Mouse (Mus musculus): Measurements from ENCODE around the gene Nrsn1.
"Not testable (repeated sequence)": the region's sequence is repeated elsewhere in the genome, so short reads cannot be mapped to it uniquely, and the experiment has no call there.

Nrsn1 gene

GRCm38 (mm10) chr13:25270402-25270801, at the start of gene Nrsn1:
TSS of gene Nrsn1 (minus strand) at chr13:25270502.
- CTCF ChIA-PET, result not testable (repeated sequence)

- CTCF ChIA-PET, result interaction anchor here (0.6 kb wide), 2 partner anchors 25 to 31 kb away, joined by 3 to 5 read pairs; no protein-coding TSS in a partner anchor
Observed at GRCm38 (mm10) chr13:25312059-25312458, 41.8 kb upstream of the Nrsn1 start.

GRCm38 (mm10) chr13:25310068-25310467, 39.8 kb upstream of the Nrsn1 start:
- CTCF ChIA-PET, result no interaction called here

GRCm38 (mm10) chr13:25288736-25289135, 18.4 kb upstream of the Nrsn1 start:
- CTCF ChIA-PET, result no interaction called here

- CTCF ChIA-PET, result no interaction called here
Observed at GRCm38 (mm10) chr13:25274934-25275565, 4.7 kb upstream of the Nrsn1 start.

GRCm38 (mm10) chr13:25272189-25272588, 1.9 kb upstream of the Nrsn1 start:
- CTCF ChIA-PET, result no interaction called here

- CTCF ChIA-PET, result no interaction called here
Observed at GRCm38 (mm10) chr13:25269569-25270268, 583 bp downstream of the Nrsn1 start.

GRCm38 (mm10) chr13:25269039-25269438, 1.3 kb downstream of the Nrsn1 start:
- CTCF ChIA-PET, result no interaction called here

GRCm38 (mm10) chr13:25262748-25263147, 7.6 kb downstream of the Nrsn1 start:
- CTCF ChIA-PET, result no interaction called here

GRCm38 (mm10) chr13:25257608-25258007, 12.7 kb downstream of the Nrsn1 start:
- CTCF ChIA-PET, result no interaction called here

- CTCF ChIA-PET, result no interaction called here
Observed at GRCm38 (mm10) chr13:25254478-25255263, 15.6 kb downstream of the Nrsn1 start.

- CTCF ChIA-PET, result no interaction called here
Observed at GRCm38 (mm10) chr13:25251893-25252292, 18.4 kb downstream of the Nrsn1 start.

- CTCF ChIA-PET, result no interaction called here
Observed at GRCm38 (mm10) chr13:25220186-25220787, 50.0 kb downstream of the Nrsn1 start.

- CTCF ChIA-PET, result no interaction called here
Observed at GRCm38 (mm10) chr13:25218394-25218793, 51.9 kb downstream of the Nrsn1 start.

- CTCF ChIA-PET, result no interaction called here
Observed at GRCm38 (mm10) chr13:25206950-25207349, 63.4 kb downstream of the Nrsn1 start.

All from spleen, embryonic (tissue).